Mouse (Mus musculus) neutrophil, adult 65 days (primary cell): ENCODE measurements around the gene Olfr70. TPM values are rescaled to one million over a fixed set of nuclear protein-coding genes. Genes with fewer than 3 reads are reported as not detected.

Experiments
- total RNA-seq: library from RNA; stranded (reverse); gene quantifications from 2 replicates; pipeline ENCODE4 v1.2.4, GENCODE M21; 2023

The Olfr70 gene
- not detected in 2 replicates for total RNA-seq

DNA sequence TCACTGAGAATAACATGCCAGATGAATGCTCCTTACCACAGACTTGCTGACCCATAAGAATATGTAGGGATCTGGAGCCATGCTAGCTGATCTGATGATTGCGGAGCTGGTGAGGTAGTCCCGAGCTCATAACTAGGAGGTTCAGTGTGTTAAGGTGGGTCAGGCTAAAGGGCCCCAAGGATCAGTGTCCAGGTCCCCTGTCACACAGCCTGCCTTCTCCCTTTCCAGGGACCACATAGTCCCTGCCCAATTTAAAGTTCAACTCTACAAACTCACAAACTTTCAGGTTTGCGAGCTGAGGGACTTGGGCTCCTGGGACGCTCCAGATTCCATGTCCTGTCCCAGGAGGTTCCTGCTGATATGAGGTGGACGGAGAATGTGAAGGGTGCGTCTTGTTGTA, at the start of gene Olfr70:
Olfr70 (minus strand) TSS at position 101 of the 400 bp plus-strand sequence.

GRCm38 (mm10) chr4:43729794-43730550, 29.4 kb upstream of the Olfr70 start, which contains the start of gene Spaar:
Gene Spaar (plus strand): TSS chr4:43730034.

GRCm38 (mm10) chr4:43726995-43727394, 26.4 kb upstream of the Olfr70 start, which contains the start of gene Hrct1:
Gene Hrct1 (plus strand): TSS chr4:43727188.

GRCm38 (mm10) chr4:43709869-43710268, 9.3 kb upstream of the Olfr70 start, which contains the start of gene Olfr71:
Gene Olfr71 (minus strand): TSS chr4:43710255.

DNA sequence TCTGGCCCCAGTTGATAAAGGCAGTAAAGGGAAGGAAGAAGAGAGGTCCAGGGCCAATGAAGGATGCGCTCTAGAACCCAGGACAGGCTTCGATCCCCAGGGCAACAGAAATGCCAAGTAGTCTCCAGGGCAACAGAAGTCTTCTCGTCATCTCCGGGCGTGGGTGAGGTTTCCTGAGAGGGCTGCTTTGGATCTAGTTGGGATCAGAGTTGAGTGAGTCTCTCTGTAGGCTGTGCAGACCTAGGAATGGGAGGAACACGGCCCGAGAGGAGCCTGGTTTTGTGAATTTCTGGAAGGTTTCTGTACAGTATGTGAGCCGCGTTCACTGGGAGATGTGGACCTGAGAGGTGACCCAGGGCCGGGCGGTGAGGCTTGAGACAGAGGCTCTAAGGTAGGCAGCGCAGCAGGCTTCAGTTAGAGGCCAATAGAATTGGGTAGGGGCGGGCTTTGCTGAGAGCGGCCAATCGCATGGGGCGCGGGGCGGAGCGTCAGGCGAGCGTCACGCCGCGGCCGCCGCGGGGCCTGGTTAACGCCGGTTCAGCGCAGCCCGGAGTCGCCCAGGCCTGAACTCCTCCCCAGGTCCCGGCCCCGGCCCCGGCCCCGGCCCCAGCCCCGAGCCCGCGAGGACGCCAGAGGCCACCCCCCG, 31.7 kb downstream of the Olfr70 start, which contains the start of the genes Tmem8b and Fam221b:
Tmem8b (plus strand) TSS at position 190 of the 646 bp plus-strand sequence.
Fam221b (minus strand) TSS at position 364 of the 646 bp plus-strand sequence.

GRCm38 (mm10) chr4:43656339-43657109, 44.1 kb downstream of the Olfr70 start, which contains the start of gene Hint2:
Gene Hint2 (minus strand): TSS chr4:43656466.

GRCm38 (mm10) chr4:43653161-43654015, 47.2 kb downstream of the Olfr70 start, which contains the start of gene Spag8:
Gene Spag8 (minus strand): TSS chr4:43653594.

Other genes starting within 250 kb of the Olfr70 start
- gene Cd72, start 246.2 kb downstream of the Olfr70 start, total RNA-seq = 6.4 and 8.5 TPM in 2 replicates
- 1.00 TPM in 1 of 2 replicates, not detected in the other for gene Sit1, start 217.1 kb downstream of the Olfr70 start, total RNA-seq
- gene Ccdc107, start 207.9 kb downstream of the Olfr70 start, total RNA-seq = 4.4 and 5.0 TPM in 2 replicates
- 23.8 and 36.8 TPM in 2 replicates for gene Arhgef39, start 201.1 kb downstream of the Olfr70 start, total RNA-seq
- gene Car9, start 193.8 kb downstream of the Olfr70 start, total RNA-seq = 0.32 and 0.63 TPM in 2 replicates
- gene Tpm2, start 177.0 kb downstream of the Olfr70 start, total RNA-seq = not detected in 2 replicates
- 81.5 and 97.2 TPM in 2 replicates for gene Creb3, start 138.5 kb downstream of the Olfr70 start, total RNA-seq
- 554 and 575 TPM in 2 replicates for gene Tln1, start 138.1 kb downstream of the Olfr70 start, total RNA-seq
- gene Rgp1, start 122.1 kb downstream of the Olfr70 start, total RNA-seq = 45.8 TPM in 2 replicates
- gene Gba2, start 121.9 kb downstream of the Olfr70 start, total RNA-seq = 23.1 and 37.6 TPM in 2 replicates
- not detected in 2 replicates for gene Msmp, start 116.3 kb downstream of the Olfr70 start, total RNA-seq
- gene Npr2, start 68.9 kb downstream of the Olfr70 start, total RNA-seq = 0.28 and 0.32 TPM in 2 replicates
- not detected in 2 replicates for gene Spag8, start 47.2 kb downstream of the Olfr70 start, total RNA-seq
- 4.9 and 7.9 TPM in 2 replicates for gene Hint2, start 44.3 kb downstream of the Olfr70 start, total RNA-seq
- gene Tmem8b, start 31.8 kb downstream of the Olfr70 start, total RNA-seq = 0.28 and 0.93 TPM in 2 replicates
- gene Fam221b, start 31.7 kb downstream of the Olfr70 start, total RNA-seq = not detected in 2 replicates
- gene Olfr71, start 9.4 kb upstream of the Olfr70 start, total RNA-seq = not detected in 2 replicates
- gene Hrct1, start 26.4 kb upstream of the Olfr70 start, total RNA-seq = not detected in 2 replicates
- not detected in 2 replicates for gene Spaar, start 29.2 kb upstream of the Olfr70 start, total RNA-seq
- gene Olfr159, start 70.2 kb upstream of the Olfr70 start, total RNA-seq = not detected in 2 replicates
- not detected in 2 replicates for gene Olfr156, start 123.1 kb upstream of the Olfr70 start, total RNA-seq
- gene Olfr157, start 139.4 kb upstream of the Olfr70 start, total RNA-seq = not detected in 2 replicates
- gene Olfr155, start 150.8 kb upstream of the Olfr70 start, total RNA-seq = not detected in 2 replicates
- 16.5 and 17.8 TPM in 2 replicates for gene Reck, start 174.7 kb upstream of the Olfr70 start, total RNA-seq